Mouse (Mus musculus) MEL (cell line): ENCODE data around the gene Tmem179. TPM values are rescaled to one million over a fixed set of nuclear protein-coding genes. Genes with fewer than 3 reads are reported as not detected.

ENCODE experiments used
- DNase-seq: peaks from one replicate; pipeline ENCODE4 v3.0.0; 2011; ENCODE audit warnings: low read depth, low spot score
- H3K27ac ChIP-seq: 2 replicates; pipeline ENCODE4 v1.5.1; 2012; ENCODE audit warnings: low read depth, mild to moderate bottlenecking, control low read depth, low read length, moderate library complexity; ENCODE audit not compliant: control insufficient read depth
- H3K27me3 ChIP-seq, 2 experiments: fragments of 150-350 bp in 1 of 2; sonication (generic) in 1 of 2; 2 replicates each; pipeline ENCODE4 v1.6.1; 2012; ENCODE audit warnings: low read length in 2 of 2, mild to moderate bottlenecking in 2 of 2, improper control_type of control experiment in 1 of 2, moderate library complexity in 1 of 2; ENCODE audit not compliant: insufficient read depth in 2 of 2, control insufficient read depth in 1 of 2
- H3K36me3 ChIP-seq, 2 experiments: 2 replicates each; pipeline ENCODE4 v1.6.1; 2012 to 2014; ENCODE audit warnings: low read length in 2 of 2, improper control_type of control experiment in 1 of 2, inconsistent platforms in 1 of 2, mild to moderate bottlenecking in 1 of 2; ENCODE audit not compliant: insufficient read depth in 2 of 2, control insufficient read depth in 1 of 2
- H3K4me1 ChIP-seq, 2 experiments: fragments of 150-350 bp in 1 of 2; sonication (generic) in 1 of 2; 2 replicates each; pipeline ENCODE4 v1.6.1; 2012; ENCODE audit warnings: low read length in 2 of 2, improper control_type of control experiment in 1 of 2, mild to moderate bottlenecking in 1 of 2; ENCODE audit not compliant: insufficient read depth in 2 of 2, control insufficient read depth in 1 of 2
- H3K4me3 ChIP-seq, 2 experiments: fragments of 150-350 bp in 1 of 2; sonication (generic) in 1 of 2; 2 replicates each; pipeline ENCODE4 v1.5.1; 2012; ENCODE audit warnings: low read depth in 2 of 2, low read length in 2 of 2, mild to moderate bottlenecking in 2 of 2, moderate library complexity in 2 of 2, control low read depth in 1 of 2, improper control_type of control experiment in 1 of 2; ENCODE audit not compliant: control insufficient read depth in 1 of 2, insufficient read depth in 1 of 2
- H3K79me2 ChIP-seq: 2 replicates; pipeline ENCODE4 v1.6.1; 2012; ENCODE audit warnings: mild to moderate bottlenecking, low read length, moderate library complexity; ENCODE audit not compliant: control insufficient read depth, poor library complexity, insufficient read depth
- H3K9ac ChIP-seq: 2 replicates; pipeline ENCODE4 v1.6.1; 2012; ENCODE audit warnings: low read depth, mild to moderate bottlenecking, control low read depth, low read length, moderate library complexity; ENCODE audit not compliant: control insufficient read depth, poor library complexity, severe bottlenecking
- H3K9me3 ChIP-seq: fragments of 150-350 bp; sonication (generic); replicated peaks from 2 replicates; pipeline ENCODE4 v1.6.1; 2012; ENCODE audit warnings: mild to moderate bottlenecking, low read length, improper control_type of control experiment, moderate library complexity; ENCODE audit not compliant: insufficient read depth
- BHLHE40 ChIP-seq: IDR thresholded peaks from 2 replicates; pipeline ENCODE4 v1.6.1; 2012; ENCODE audit warnings: low read depth, mild to moderate bottlenecking, inconsistent platforms, low read length, improper control_type of control experiment, borderline replicate concordance
- CTCF ChIP-seq, 3 experiments: IDR thresholded peaks in 2 of 3; conservative IDR thresholded peaks in 1 of 3; 2 replicates each; pipeline ENCODE4 v1.5.1; 2011 to 2012; ENCODE audit warnings: low read length in 3 of 3, low read depth in 2 of 3, mild to moderate bottlenecking in 2 of 3, improper control_type of control experiment in 1 of 3, inconsistent platforms in 1 of 3, mixed read lengths in 1 of 3, moderate library complexity in 1 of 3; ENCODE audit not compliant: control insufficient read depth in 1 of 3, insufficient read depth in 1 of 3, poor library complexity in 1 of 3, severe bottlenecking in 1 of 3
- EP300 ChIP-seq, 2 experiments: IDR thresholded peaks; 2 replicates each; pipeline ENCODE4 v1.6.1; 2011; ENCODE audit warnings: improper control_type of control experiment in 2 of 2, low read length in 2 of 2, low read depth in 1 of 2, mild to moderate bottlenecking in 1 of 2
- GATA1 ChIP-seq: IDR thresholded peaks from 2 replicates; pipeline ENCODE4 v1.6.1; 2011; ENCODE audit warnings: low read depth, low read length, improper control_type of control experiment
- JUND ChIP-seq: IDR thresholded peaks from 2 replicates; pipeline ENCODE4 v1.6.1; 2011; ENCODE audit warnings: low read depth, mild to moderate bottlenecking, improper control_type of control experiment, low read length
- MAX ChIP-seq: IDR thresholded peaks from 2 replicates; pipeline ENCODE4 v1.6.1; 2011; ENCODE audit warnings: low read length, improper control_type of control experiment
- MAZ ChIP-seq: IDR thresholded peaks from 2 replicates; pipeline ENCODE4 v1.6.1; 2012; ENCODE audit warnings: low read depth, mild to moderate bottlenecking, inconsistent platforms, low read length, improper control_type of control experiment
- MXI1 ChIP-seq: IDR thresholded peaks from 2 replicates; pipeline ENCODE4 v1.6.1; 2011; ENCODE audit warnings: mild to moderate bottlenecking, low read depth, low read length, improper control_type of control experiment
- MYB ChIP-seq: IDR thresholded peaks from 2 replicates; pipeline ENCODE4 v1.6.1; 2011; ENCODE audit warnings: mild to moderate bottlenecking, low read depth, low read length, improper control_type of control experiment
- MYC ChIP-seq: IDR thresholded peaks from 2 replicates; pipeline ENCODE4 v1.6.1; 2011; ENCODE audit warnings: low read depth, mild to moderate bottlenecking, low read length, improper control_type of control experiment, moderate library complexity
- NELFE ChIP-seq: IDR thresholded peaks from 2 replicates; pipeline ENCODE4 v1.6.1; 2011; ENCODE audit warnings: low read depth, low read length, improper control_type of control experiment
- RAD21 ChIP-seq: IDR thresholded peaks from 2 replicates; pipeline ENCODE4 v1.6.1; 2011; ENCODE audit warnings: mild to moderate bottlenecking, low read depth, low read length, improper control_type of control experiment
- SIN3A ChIP-seq: IDR thresholded peaks from 2 replicates; pipeline ENCODE4 v1.6.1; 2012; ENCODE audit warnings: low read length, improper control_type of control experiment, inconsistent platforms
- SMC3 ChIP-seq: IDR thresholded peaks from 2 replicates; pipeline ENCODE4 v1.6.1; 2011; ENCODE audit warnings: low read depth, low read length, improper control_type of control experiment
- TAL1 ChIP-seq: IDR thresholded peaks from 2 replicates; pipeline ENCODE4 v1.6.1; 2012; ENCODE audit warnings: mild to moderate bottlenecking, inconsistent platforms, low read length, moderate library complexity, mixed read lengths
- TCF12 ChIP-seq: IDR thresholded peaks from 2 replicates; pipeline ENCODE4 v1.6.1; 2014; ENCODE audit warnings: low read depth, mild to moderate bottlenecking, inconsistent platforms, low read length, improper control_type of control experiment, moderate library complexity
- USF2 ChIP-seq, 2 experiments: IDR thresholded peaks; 2 replicates each; pipeline ENCODE4 v1.6.1; 2011 to 2012; ENCODE audit warnings: improper control_type of control experiment in 2 of 2, low read length in 2 of 2, borderline replicate concordance in 1 of 2, inconsistent platforms in 1 of 2, low read depth in 1 of 2, mild to moderate bottlenecking in 1 of 2; ENCODE audit not compliant: insufficient read depth in 1 of 2
- ZC3H11A ChIP-seq: IDR thresholded peaks from 2 replicates; pipeline ENCODE4 v1.6.1; 2012; ENCODE audit warnings: low read depth, mild to moderate bottlenecking, inconsistent platforms, low read length, improper control_type of control experiment
- ZMIZ1 ChIP-seq: IDR thresholded peaks from 2 replicates; pipeline ENCODE4 v1.6.1; 2012; ENCODE audit warnings: low read depth, mild to moderate bottlenecking, inconsistent platforms, low read length, improper control_type of control experiment, moderate library complexity
- polyA plus RNA-seq, 2 experiments: library from polyadenylated mRNA; stranded (reverse) in 1 of 2; unstranded in 1 of 2; fragments of >175 nt in 1 of 2; fragments of >200 nt in 1 of 2; gene quantifications; 2 replicates each; pipeline versions ENCODE4 v1.2.1 to v1.2.4; 2012; ENCODE audit warnings: low replicate concordance in 2 of 2, low read depth in 1 of 2; ENCODE audit not compliant: insufficient read length in 2 of 2, insufficient read depth in 1 of 2, missing spikeins in 1 of 2
- total RNA-seq: library from RNA; depleted of rRNA; stranded (reverse); fragments of 300-350 nt; gene quantifications from 2 replicates; pipeline ENCODE4 v1.2.3, GENCODE M21; 2012

Tmem179 gene
- total and polyA plus RNA-seq, 3 experiments = 0.08 to 0.10 TPM; not detected in 1

GRCm38 (mm10) chr12:112463209-112463608, 53.3 kb downstream of the Tmem179 start:
- Histone ChIP-seq H3K27ac (peak overlapping the region; percentile 86), H3K27me3 (no peaks in the 10 kb centered on the region), H3K9me3 (no peaks in the 10 kb centered on the region), H3K4me1 (peaks cover 7 to 13% of the 10 kb centered on the region in 2 experiments; a peak in 3 of 4 replicates), H3K9ac (no peak overlapping the region), H3K36me3 (peaks cover 0 to 3% of the 10 kb centered on the region in 2 experiments; a peak in 1 of 4 replicates), H3K4me3 (no peak overlapping the region), H3K79me2 (no peaks in the 10 kb centered on the region)
- peak; percentile 91 for TF ChIP-seq MYC
- TF ChIP-seq NELFE = no peak
- 0 out of 2 replicates have a peak, but pooled peaks have one; percentile 1 for TF ChIP-seq TCF12
- peak; percentile 46 for TF ChIP-seq RAD21
- peak; percentile 51 for TF ChIP-seq SMC3
- peak; percentile 68 for TF ChIP-seq MAX
- TF ChIP-seq USF2 (IDR thresholded peaks at IDR 0.05; ENCODE audit: borderline replicate concordance in 1 of 2, insufficient read depth in 1 of 2, low read depth in 1 of 2, low read length in 2 of 2) = no peak
- TF ChIP-seq TAL1 = no peak
- TF ChIP-seq ZC3H11A = peak; percentile 42
- TF ChIP-seq BHLHE40 = peak; percentile 90
- TF ChIP-seq GATA1 = no peak
- TF ChIP-seq CTCF (IDR thresholded peaks at IDR 0.05 in 2 of 3, conservative IDR thresholded peaks at IDR 0.05 in 1 of 3; ENCODE audit: control insufficient read depth in 1 of 3, insufficient read depth in 1 of 3, low read depth in 2 of 3, low read length in 3 of 3, poor library complexity in 1 of 3, severe bottlenecking in 1 of 3) = peak; percentile 74 to 96 (median 82)
- 0 out of 2 replicates have a peak, but pooled peaks have one; percentile 21 for TF ChIP-seq MAZ
- peak; percentile 79 for DNase-seq

GRCm38 (mm10) chr12:112462423-112462822, 54.1 kb downstream of the Tmem179 start:
- peaks cover 7 to 13% of the 10 kb centered on the region in 2 experiments; a peak in 3 of 4 replicates for H3K4me1 ChIP-seq
- no peak overlapping the region for H3K9ac ChIP-seq
- peaks cover 0 to 1% of the 10 kb centered on the region in 2 experiments; a peak in 1 of 4 replicates for H3K27me3 ChIP-seq
- H3K9me3 ChIP-seq = no peaks in the 10 kb centered on the region
- peaks cover 0 to 3% of the 10 kb centered on the region in 2 experiments; a peak in 1 of 4 replicates for H3K36me3 ChIP-seq
- H3K4me3 ChIP-seq = no peak overlapping the region
- H3K79me2 ChIP-seq = no peaks in the 10 kb centered on the region
- no peak for TF ChIP-seq MAX
- TF ChIP-seq MYB = no peak
- TF ChIP-seq NELFE = no peak
- DNase-seq = no peak
- no peak overlapping the region for H3K27ac ChIP-seq

GRCm38 (mm10) chr12:112457839-112458238, 58.7 kb downstream of the Tmem179 start:
- no peak for TF ChIP-seq MXI1
- TF ChIP-seq SIN3A = no peak
- TF ChIP-seq GATA1 = no peak
- TF ChIP-seq JUND = no peak
- TF ChIP-seq TCF12 = no peak
- no peak for TF ChIP-seq ZC3H11A
- TF ChIP-seq ZMIZ1 = no peak
- no peak for TF ChIP-seq EP300 (IDR thresholded peaks at IDR 0.05; ENCODE audit: low read depth in 1 of 2, low read length in 2 of 2)
- TF ChIP-seq USF2 (IDR thresholded peaks at IDR 0.05; ENCODE audit: borderline replicate concordance in 1 of 2, insufficient read depth in 1 of 2, low read depth in 1 of 2, low read length in 2 of 2) = no peak
- DNase-seq = no peak
- Histone ChIP-seq H3K79me2 (no peaks in the 10 kb centered on the region), H3K27ac (no peak overlapping the region), H3K9ac (no peak overlapping the region), H3K9me3 (no peaks in the 10 kb centered on the region; the same call in 1 of the 2 replicates), H3K27me3 (peaks cover 0 to 1% of the 10 kb centered on the region in 2 experiments; a peak in 2 of 4 replicates), H3K4me3 (no peak overlapping the region), H3K4me1 (no peaks in the 10 kb centered on the region), H3K36me3 (no peaks in the 10 kb centered on the region)
